Mouse (Mus musculus) neural tube, embryonic 15.5 days (tissue): ENCODE data around the gene Prr5. TPM values are rescaled to one million over a fixed set of nuclear protein-coding genes. Genes with fewer than 3 reads are reported as not detected.

Experiments
- ATAC-seq: fragments of 200-750 bp; cut with Nextera tagmentation; 2 replicates; pipeline ENCODE4 v1.8.0; 2017; ENCODE audit warnings: mild to moderate bottlenecking, moderate TSS enrichment, moderate library complexity; ENCODE audit not compliant: low FRiP score
- H3K27ac ChIP-seq: fragments of 300-500 bp; sonication (generic); replicated peaks from 2 replicates; pipeline ENCODE4 v1.5.1; 2015; ENCODE audit warnings: mild to moderate bottlenecking, inconsistent platforms
- H3K27me3 ChIP-seq: fragments of 300-500 bp; sonication (generic); replicated peaks from 2 replicates; pipeline ENCODE4 v1.6.1; 2015; ENCODE audit warnings: inconsistent platforms
- H3K36me3 ChIP-seq: fragments of 300-500 bp; sonication (generic); 2 replicates; pipeline ENCODE4 v1.6.1; 2015; ENCODE audit warnings: inconsistent platforms
- H3K4me1 ChIP-seq: fragments of 300-500 bp; sonication (generic); 2 replicates; pipeline ENCODE4 v1.6.1; 2015; ENCODE audit warnings: inconsistent platforms
- H3K4me2 ChIP-seq: fragments of 300-500 bp; sonication (generic); 2 replicates; pipeline ENCODE4 v1.6.1; 2015; ENCODE audit warnings: inconsistent platforms, mild to moderate bottlenecking, moderate library complexity
- H3K4me3 ChIP-seq: fragments of 300-500 bp; sonication (generic); replicated peaks from 2 replicates; pipeline ENCODE4 v1.5.1; 2015; ENCODE audit warnings: mild to moderate bottlenecking, inconsistent platforms
- H3K9ac ChIP-seq: fragments of 300-500 bp; sonication (generic); replicated peaks from 2 replicates; pipeline ENCODE4 v1.6.1; 2015; ENCODE audit warnings: mild to moderate bottlenecking, inconsistent platforms
- H3K9me3 ChIP-seq: fragments of 300-500 bp; sonication (generic); replicated peaks from 2 replicates; pipeline ENCODE4 v1.6.1; 2016; ENCODE audit warnings: inconsistent platforms
- WGBS: fragments of 180-500 bp; shearing (Covaris S2); methylation state at CpG from one replicate; pipeline ENCODE4 v1.1.7; 2015; ENCODE audit warnings: mixed read lengths; 5-methylcytosine and 5-hydroxymethylcytosine counted together
- polyA plus RNA-seq: library from polyadenylated mRNA; unstranded; fragments of >200 nt; fragmentation: Nextera tagmentation; extraction: Ambion mirVana; gene quantifications from 2 replicates; pipeline ENCODE4 v1.2.1, GENCODE M21; 2015

Gene Prr5
- polyA plus RNA-seq, 1 experiment from 2014 or later: 29.3 TPM

DNA sequence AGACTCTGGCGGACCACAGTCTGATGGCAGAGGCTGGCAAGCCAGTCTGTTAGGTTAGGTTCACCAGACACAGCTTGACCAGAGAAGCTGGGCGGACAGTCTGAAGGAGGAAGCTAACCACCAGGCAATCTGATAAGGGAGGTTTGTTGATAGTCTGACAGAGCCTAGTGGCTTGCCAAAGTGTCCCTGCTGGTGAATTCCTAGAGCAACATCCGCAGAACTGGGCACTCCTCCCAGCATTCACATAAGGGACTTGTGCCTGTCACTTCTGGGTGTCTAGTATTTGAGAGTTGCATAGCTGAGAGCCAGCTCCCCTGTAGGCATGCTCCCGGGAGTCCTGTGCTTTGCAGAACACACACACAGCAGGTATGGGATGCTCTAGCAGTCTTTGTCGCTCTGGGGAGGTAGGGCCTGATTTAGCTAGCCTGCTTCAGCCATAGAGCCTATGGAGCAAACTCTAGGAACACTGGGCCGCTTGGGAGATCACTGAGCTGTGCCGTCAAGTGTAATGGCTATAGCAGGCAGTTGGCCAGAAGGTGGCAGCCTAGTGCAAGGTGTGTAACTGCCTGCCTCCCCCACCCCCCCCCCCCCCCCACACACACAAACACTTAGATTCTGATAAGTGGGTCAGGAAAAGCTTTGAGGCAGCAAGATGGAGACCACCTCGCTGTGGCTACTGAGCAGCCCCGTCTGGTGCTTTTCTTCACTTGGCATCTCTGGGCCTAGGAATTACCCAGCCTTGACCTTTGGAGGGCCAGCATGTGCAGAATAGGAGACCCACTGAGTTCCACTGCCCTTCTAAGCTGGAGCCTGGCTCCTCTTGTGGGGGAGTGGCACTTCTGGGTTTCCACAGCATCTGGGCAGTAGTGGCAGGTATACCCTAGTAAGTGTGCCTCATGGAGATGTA lies 2.2 kb downstream of the Prr5 start:
- no peak overlapping the region for H3K9ac ChIP-seq
- H3K4me3 ChIP-seq: no peak overlapping the region
- H3K9me3 ChIP-seq: no peaks in the 10 kb centered on the region
- no peak overlapping the region for H3K4me2 ChIP-seq
- H3K27me3 ChIP-seq: no peaks in the 10 kb centered on the region
- no peak overlapping the region for H3K27ac ChIP-seq
- peaks cover 26% of the 10 kb centered on the region for H3K4me1 ChIP-seq
- no peak for ATAC-seq
- no peaks in the 10 kb centered on the region for H3K36me3 ChIP-seq
- WGBS: 53% methylated on average over 9 of the region's 9 CpGs

DNA sequence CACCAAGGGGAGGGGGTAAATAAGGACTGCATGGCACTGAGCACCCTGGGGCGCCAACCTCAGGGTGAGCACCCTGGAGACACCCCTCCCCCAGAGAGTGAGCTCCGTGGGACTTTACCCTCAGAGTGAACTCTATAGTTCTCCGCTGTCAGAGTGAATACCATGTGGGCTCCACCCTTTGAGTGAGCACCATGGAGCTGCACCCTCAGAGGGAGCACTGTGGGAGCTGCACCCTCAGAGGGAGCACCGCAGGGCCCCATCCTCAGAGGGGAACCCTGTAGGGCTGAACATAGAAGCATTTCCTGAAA lies 2.8 kb downstream of the Prr5 start:
- H3K27me3 ChIP-seq: no peaks in the 10 kb centered on the region
- peaks cover 26% of the 10 kb centered on the region for H3K4me1 ChIP-seq
- no peak overlapping the region for H3K9ac ChIP-seq
- H3K27ac ChIP-seq: no peak overlapping the region
- WGBS: 80% methylated on average over 4 of the region's 4 CpGs
- no peak overlapping the region for H3K4me2 ChIP-seq
- no peaks in the 10 kb centered on the region for H3K9me3 ChIP-seq
- no peak for ATAC-seq
- no peak overlapping the region for H3K4me3 ChIP-seq
- no peaks in the 10 kb centered on the region for H3K36me3 ChIP-seq

DNA sequence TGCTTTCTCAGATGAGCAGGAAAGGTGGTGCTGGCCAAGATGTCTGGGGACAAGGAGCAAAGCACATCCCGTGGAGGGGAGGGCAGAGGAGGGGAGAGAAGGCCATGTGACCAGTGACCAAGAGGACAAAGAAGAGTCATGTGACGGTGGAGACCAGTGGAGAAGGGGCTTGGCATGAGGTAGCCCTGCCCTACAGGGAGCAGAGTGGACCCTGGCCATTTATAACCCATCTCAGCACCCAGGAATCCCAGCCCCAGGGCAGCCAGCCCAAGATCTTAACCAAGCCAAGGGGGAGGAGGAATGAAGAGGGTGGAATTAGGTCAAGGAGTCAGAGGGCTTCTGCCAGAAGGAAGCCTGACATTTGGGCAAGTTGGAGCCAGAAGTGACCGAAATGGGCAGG lies 3.2 kb downstream of the Prr5 start:
- ATAC-seq: no peak
- WGBS: 74% methylated on average over 3 of the region's 3 CpGs
- Histone ChIP-seq H3K9ac (no peak overlapping the region), H3K4me1 (peaks cover 26% of the 10 kb centered on the region), H3K4me3 (no peak overlapping the region), H3K27me3 (no peaks in the 10 kb centered on the region), H3K4me2 (no peak overlapping the region), H3K9me3 (no peaks in the 10 kb centered on the region), H3K36me3 (no peaks in the 10 kb centered on the region), H3K27ac (no peak overlapping the region)

DNA sequence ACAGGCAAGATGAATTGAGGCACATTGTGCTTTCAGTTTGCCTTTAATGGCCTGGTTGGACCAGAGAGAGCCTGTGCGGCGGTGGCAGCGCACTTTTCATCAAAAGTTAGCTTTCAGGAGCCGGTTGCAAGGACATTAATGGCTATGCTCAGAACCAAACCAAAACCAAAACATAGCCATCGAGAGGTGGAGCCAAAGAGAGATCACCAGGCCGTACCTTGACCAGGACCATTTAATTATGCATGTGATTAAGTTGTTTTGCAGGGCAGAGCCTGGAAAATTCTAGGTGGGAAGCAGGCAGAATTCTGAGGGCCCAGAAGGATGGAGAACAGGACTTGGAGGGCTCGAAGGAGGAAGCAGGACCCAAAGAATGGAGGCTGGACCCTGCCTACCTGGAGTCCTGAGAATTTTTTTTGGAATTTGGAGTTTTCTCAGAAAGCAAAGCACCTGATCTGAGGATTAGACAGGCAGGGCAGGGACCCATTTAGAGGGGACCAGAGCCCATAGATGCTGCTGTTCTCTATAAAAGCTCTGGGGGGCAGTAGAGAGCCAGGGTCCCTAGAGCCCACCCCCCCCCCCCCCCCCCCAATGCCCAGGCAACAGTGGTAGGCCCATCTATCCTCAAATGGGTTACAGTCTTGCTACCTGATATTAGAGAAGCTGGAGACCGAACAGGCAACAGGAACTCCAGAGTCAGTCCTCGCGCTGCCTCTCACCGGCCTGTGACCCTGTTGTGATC lies 5.1 kb downstream of the Prr5 start:
- Histone ChIP-seq H3K27me3 (no peaks in the 10 kb centered on the region), H3K9me3 (no peaks in the 10 kb centered on the region), H3K4me1 (peaks cover 20% of the 10 kb centered on the region), H3K36me3 (no peaks in the 10 kb centered on the region), H3K9ac (no peak overlapping the region), H3K4me2 (no peak overlapping the region), H3K4me3 (no peak overlapping the region), H3K27ac (no peak overlapping the region)
- WGBS: 73% methylated on average over 11 of the region's 11 CpGs
- ATAC-seq: no peak

DNA sequence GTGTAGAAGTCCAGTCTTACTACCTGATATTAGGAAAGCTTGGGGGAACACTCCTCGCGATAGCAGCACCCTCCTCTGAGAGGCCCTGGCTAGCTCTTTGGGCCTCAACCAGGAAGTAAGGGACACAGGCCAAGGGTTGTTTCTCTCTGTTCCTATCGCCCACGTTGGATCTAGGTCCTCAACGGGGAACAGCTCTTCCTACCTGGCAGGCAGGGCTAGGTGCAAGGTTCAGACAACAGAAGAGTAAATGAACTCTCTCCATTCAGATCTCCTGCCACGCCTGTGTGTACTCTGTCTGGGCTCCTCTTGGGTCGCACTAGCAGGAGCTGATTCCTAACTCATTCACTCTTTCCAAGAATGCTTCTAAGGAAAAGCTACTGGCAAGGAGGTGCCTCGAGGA lies 5.9 kb downstream of the Prr5 start:
- H3K27ac ChIP-seq: no peak overlapping the region
- 80% methylated on average over 8 of the region's 8 CpGs for whole genome bisulfite sequencing
- no peak for ATAC-seq

DNA sequence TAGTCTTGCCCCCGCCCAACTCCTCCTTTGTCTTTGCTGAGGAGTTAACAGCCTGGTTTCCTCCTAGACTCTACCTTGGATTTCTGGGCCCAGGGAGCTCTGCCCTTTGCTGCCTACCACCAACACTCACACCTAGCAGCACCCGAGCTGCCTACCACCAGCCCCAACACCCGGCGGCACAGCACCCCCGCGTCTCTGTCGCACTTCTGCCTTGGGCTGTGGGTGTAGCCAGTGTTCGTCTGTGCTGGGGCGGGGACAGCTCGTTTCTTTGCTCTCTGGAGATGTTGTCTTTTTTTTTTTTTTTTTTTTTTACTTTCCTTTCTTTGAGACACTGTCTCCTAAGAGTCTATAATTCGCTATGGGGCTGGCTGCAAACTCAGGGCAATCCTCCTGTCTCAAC lies 8.5 kb downstream of the Prr5 start:
- H3K27ac ChIP-seq: no peak overlapping the region
- no peaks in the 10 kb centered on the region for H3K36me3 ChIP-seq
- peaks cover 18% of the 10 kb centered on the region; the same call in 1 of the 2 replicates for H3K27me3 ChIP-seq
- H3K4me3 ChIP-seq: no peak overlapping the region
- H3K9ac ChIP-seq: no peak overlapping the region
- H3K4me1 ChIP-seq: peaks cover 26% of the 10 kb centered on the region
- H3K9me3 ChIP-seq: no peaks in the 10 kb centered on the region
- no peak overlapping the region for H3K4me2 ChIP-seq
- no peak for ATAC-seq
- WGBS: 74% methylated on average over 11 of the region's 11 CpGs

More for the DNA sequence above, 5.9 kb downstream of the Prr5 start:
- H3K27me3 ChIP-seq: peaks cover 7% of the 10 kb centered on the region; the same call in 1 of the 2 replicates
- H3K9me3 ChIP-seq: no peaks in the 10 kb centered on the region
- no peak overlapping the region for H3K4me3 ChIP-seq
- no peak overlapping the region for H3K4me2 ChIP-seq
- H3K36me3 ChIP-seq: no peaks in the 10 kb centered on the region
- peaks cover 13% of the 10 kb centered on the region; the same call in 1 of the 2 replicates for H3K4me1 ChIP-seq
- H3K9ac ChIP-seq: no peak overlapping the region

DNA sequence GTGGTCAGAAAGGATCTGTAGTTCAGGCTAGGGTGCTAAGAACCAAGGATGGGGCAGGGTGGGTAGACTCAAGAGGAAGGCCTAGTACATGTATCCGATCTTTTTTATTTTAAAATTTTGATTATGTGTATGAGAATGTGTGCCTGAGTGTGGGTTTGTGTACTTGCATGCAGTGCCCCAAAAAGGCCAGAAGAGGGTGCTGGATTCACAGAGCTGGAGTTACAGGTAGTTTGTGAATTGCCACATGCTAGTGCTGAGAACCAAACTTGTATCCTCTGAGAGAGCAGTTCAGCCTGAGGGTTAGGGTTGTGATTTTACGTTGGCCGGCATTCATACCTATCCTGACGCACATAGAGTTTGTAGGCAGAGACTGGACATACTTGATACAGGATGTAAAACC lies 9.7 kb downstream of the Prr5 start:
- Histone ChIP-seq H3K36me3 (no peaks in the 10 kb centered on the region), H3K9me3 (no peaks in the 10 kb centered on the region), H3K4me2 (no peak overlapping the region), H3K9ac (no peak overlapping the region), H3K27me3 (peaks cover 18% of the 10 kb centered on the region; the same call in 1 of the 2 replicates), H3K4me3 (no peak overlapping the region), H3K27ac (no peak overlapping the region), H3K4me1 (peaks cover 31% of the 10 kb centered on the region)
- WGBS: 97% methylated on average over 4 of the region's 4 CpGs
- no peak for ATAC-seq

DNA sequence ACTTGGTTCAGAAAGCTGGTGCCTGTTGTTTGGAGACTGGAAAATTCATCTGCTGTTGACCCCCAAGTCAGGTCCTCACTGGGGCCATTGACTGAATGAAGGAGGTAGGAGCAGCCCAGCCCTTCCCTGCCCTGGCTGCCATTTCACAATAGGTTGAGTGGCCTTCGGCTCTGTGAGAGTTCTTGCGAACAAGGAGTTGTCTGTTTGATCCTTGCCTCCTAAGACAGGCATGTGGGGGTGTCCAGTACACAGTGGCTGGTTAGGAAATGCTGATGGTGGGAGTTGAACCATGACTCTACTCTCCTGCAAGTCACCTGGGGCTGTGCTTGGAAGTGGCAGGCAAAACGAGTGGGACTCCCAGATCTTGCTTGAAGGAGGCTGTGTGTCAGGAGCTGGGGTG lies 10.4 kb downstream of the Prr5 start:
- WGBS: 67% methylated on average over 3 of the region's 3 CpGs
- peaks cover 18% of the 10 kb centered on the region; the same call in 1 of the 2 replicates for H3K27me3 ChIP-seq

DNA sequence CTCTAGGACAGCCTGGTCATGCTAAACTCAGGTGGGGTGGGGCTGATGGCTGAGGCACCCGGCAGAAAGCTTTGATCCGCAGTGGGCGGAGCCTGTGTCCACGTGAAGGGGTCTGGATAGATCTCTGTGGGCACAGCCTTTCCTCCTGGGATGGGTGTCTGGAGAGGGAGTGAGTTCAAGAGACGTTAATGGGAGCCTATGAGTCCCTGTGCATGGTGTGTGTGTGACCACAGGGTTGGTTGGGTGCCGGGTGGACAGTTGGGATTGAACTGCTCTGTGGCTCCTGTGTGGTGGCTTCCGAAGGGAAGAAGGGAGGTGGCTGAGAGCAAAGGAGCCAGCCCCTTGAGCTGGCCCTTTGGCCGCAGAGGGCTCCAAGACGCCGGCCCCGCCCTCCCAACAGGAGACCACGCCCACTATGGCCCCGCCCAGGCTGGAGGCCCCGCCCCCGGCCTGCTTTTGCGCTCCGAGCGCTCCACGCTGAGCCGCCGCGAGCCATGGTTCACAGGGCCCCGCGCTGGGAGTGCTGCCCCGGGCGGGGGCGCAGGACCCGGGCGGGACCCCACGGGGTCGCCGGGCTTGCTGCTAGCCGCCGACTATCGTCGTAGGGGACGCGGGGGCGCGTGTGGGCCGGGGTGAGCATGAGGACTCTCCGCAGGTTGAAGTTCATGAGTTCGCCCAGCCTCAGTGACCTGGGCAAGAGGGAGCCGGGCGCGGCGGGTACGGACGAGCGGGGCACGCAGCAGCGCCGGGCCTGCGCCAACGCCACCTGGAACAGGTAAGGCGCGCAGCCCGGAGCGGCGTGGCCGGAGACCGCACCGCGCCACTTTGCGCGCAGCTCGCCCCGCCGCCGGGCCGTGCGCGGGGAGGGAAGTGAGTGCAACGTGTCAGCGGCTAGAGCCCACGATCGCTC lies 11.4 kb downstream of the Prr5 start:
- Histone ChIP-seq H3K9ac (peak overlapping the region; percentile 52), H3K27me3 (peaks cover 18% of the 10 kb centered on the region; the same call in 1 of the 2 replicates), H3K27ac (peak overlapping the region; percentile 51; the same call in 1 of the 2 replicates), H3K36me3 (no peaks in the 10 kb centered on the region), H3K4me3 (peak overlapping the region; percentile 53), H3K9me3 (no peaks in the 10 kb centered on the region), H3K4me1 (peaks cover 36% of the 10 kb centered on the region), H3K4me2 (peak overlapping the region; percentile 96)
- under 1% methylated on average over 61 of the region's 77 CpGs for WGBS
- ATAC-seq: peak; percentile 25

More for the DNA sequence above, 10.4 kb downstream of the Prr5 start:
- Histone ChIP-seq H3K27ac (no peak overlapping the region), H3K4me3 (no peak overlapping the region), H3K36me3 (no peaks in the 10 kb centered on the region), H3K9me3 (no peaks in the 10 kb centered on the region), H3K4me2 (no peak overlapping the region), H3K4me1 (peaks cover 36% of the 10 kb centered on the region), H3K9ac (no peak overlapping the region)
- ATAC-seq: no peak

DNA sequence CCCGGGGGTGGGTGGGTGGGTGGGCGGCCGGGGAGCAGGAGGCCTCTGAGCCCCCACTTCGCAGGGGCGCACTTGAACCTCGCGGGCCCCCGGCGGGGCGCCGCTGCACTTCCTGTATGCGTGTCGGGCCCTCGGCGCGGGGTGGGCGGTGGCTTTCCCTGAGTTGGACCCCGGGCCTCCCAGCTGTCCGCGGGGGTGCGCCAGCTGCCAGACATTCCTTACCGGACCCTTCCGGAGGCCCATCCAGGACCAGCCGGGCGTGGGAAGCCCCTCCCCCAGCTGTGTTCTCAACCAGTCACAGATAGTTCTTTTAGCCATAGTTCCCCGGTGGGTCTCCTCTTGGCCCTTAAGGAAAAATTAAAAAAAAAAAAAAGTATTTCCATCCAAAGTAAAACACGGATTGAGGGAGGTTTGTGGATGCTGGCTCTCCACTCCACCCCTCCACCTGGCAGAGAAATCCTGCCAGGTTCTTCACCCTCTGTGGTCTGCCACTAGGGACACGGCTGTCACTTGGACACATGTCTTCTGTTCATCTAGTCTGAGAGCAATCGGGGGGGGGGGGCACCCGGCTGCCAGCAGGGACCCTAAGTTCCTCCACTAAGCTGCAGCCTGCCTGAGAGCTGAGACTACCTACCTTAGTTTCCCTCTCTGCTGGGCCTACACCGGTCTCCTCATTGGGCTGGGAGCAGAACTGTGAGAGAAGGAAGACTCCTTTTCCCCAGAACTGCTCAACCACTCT lies 12.2 kb downstream of the Prr5 start:
- 3% methylated on average over 30 of the region's 31 CpGs for WGBS
- Histone ChIP-seq H3K27ac (peak overlapping the region; percentile 51; the same call in 1 of the 2 replicates), H3K36me3 (no peaks in the 10 kb centered on the region), H3K4me3 (peak overlapping the region; percentile 53), H3K9me3 (no peaks in the 10 kb centered on the region), H3K4me2 (peak overlapping the region; percentile 96), H3K4me1 (peaks cover 36% of the 10 kb centered on the region), H3K27me3 (peaks cover 18% of the 10 kb centered on the region; the same call in 1 of the 2 replicates), H3K9ac (peak overlapping the region; percentile 52)
- ATAC-seq: no peak
